Mouse (Mus musculus): ENCODE data around the gene Vwa5b1. TPM values are rescaled to one million over a fixed set of nuclear protein-coding genes. Genes with fewer than 3 reads are reported as not detected.

The Vwa5b1 gene
- total RNA-seq (2014; rRNA removed) (8.0 and 9.0 TPM in 2 replicates), polyA plus RNA-seq (2015; fragmentation: Nextera tagmentation; extraction: Ambion mirVana) (2.3 and 2.7 TPM in 2 replicates)

DNA sequence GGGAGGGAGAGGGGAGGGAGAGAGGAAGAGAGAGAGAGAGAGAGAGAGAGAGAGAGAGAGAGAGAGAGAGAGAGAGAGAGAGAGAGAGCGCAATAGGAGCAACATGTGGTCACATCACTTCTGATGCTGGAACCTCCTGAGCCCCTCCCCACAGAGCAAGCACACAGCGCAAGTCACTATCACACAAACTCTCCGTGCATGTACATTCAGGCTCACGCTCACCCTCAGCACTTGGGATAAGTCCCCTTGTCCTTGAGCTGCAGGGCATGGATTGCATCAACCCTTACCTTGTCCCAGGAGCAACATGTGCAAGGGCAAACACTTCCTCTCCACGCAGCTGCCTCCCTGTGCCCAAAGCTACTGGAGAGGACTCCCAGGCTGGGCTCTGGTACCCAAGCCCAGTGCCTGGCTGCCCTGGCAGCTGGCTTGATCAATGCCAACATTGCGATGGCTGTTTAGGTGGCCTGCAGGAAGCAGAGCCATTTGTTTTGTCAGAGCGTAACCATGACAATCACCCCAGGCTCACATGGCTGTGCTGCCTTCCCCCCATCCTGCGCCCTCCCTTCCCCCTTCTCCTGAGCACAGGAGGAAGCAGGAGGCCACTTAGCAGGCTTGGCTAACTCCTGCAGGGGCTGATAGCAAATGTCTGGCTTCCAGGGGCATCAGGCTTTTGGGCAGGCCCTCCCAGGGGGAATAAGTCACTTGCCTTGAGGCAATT lies at the start of gene Vwa5b1:
Gene Vwa5b1, minus strand, starts transcription at position 457 of the 718 bp plus-strand sequence.
- H3K27ac ChIP-seq, result peak within 1 kb of the TSS; percentile 55; the same call in 1 of the 2 replicates
- H3K4me2 ChIP-seq (ENCODE audit: low read depth, low read length), result peak within 1 kb of the TSS; percentile 34
- H3K27me3 ChIP-seq (ENCODE audit: insufficient read depth, low read length), result no peaks in the 10 kb centered on the region
- 20% methylated on average over 7 of the region's 8 CpGs for WGBS
- H3K9ac ChIP-seq (replicated peaks; ENCODE audit: low read length), result no peak within 1 kb of the TSS
- no peak for TF ChIP-seq CTCF (IDR thresholded peaks at IDR 0.05; ENCODE audit: low read depth)
- no peak within 1 kb of the TSS; the same call in 1 of the 2 replicates for H3K4me3 ChIP-seq (ENCODE audit: low read length)
- H3K4me1 ChIP-seq (ENCODE audit: insufficient read depth, low read length), result peaks cover 11% of the 10 kb centered on the region
- DNase-seq (ENCODE audit: low spot score) (peak; percentile 82), ATAC-seq (peak; percentile 91)
- no peaks in the 10 kb centered on the region for H3K9me3 ChIP-seq (ENCODE audit: low read length)
- H3K36me3 ChIP-seq (ENCODE audit: insufficient read depth, low read length), result no peaks in the 10 kb centered on the region

DNA sequence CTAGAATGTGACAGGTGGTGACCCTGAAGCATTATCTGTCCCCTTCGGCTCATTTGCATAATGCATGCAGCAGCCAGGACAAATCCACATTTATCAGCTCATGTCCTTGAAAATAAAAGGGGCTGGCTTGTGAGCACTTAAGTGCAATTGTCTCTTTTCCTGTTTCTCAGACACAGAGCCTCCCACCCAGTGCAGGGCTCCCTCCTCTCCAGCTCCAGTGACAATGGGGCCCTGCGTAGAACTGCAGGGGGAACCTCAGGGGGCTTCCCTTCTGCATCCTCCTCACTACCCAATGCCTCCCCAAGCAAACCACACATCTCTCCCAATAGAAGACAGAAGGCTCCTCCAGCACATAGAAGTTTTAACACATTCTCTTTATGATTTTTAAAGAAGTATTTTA lies 47.1 kb upstream of the Vwa5b1 start:
- no peak for ATAC-seq
- peak; percentile 16 for DNase-seq (ENCODE audit: low spot score)
- H3K27ac ChIP-seq, result no peak overlapping the region
- WGBS, result 23% methylated on average over 2 of the region's 2 CpGs
- peaks cover 2% of the 10 kb centered on the region; the same call in 1 of the 2 replicates for H3K4me1 ChIP-seq (ENCODE audit: insufficient read depth, low read length)
- no peak for TF ChIP-seq CTCF (IDR thresholded peaks at IDR 0.05; ENCODE audit: low read depth)
- H3K4me3 ChIP-seq (ENCODE audit: low read length), result no peak overlapping the region
- no peaks in the 10 kb centered on the region for H3K36me3 ChIP-seq (ENCODE audit: insufficient read depth, low read length)
- no peaks in the 10 kb centered on the region for H3K9me3 ChIP-seq (ENCODE audit: low read length)
- no peak overlapping the region for H3K9ac ChIP-seq (replicated peaks; ENCODE audit: low read length)
- no peaks in the 10 kb centered on the region for H3K27me3 ChIP-seq (ENCODE audit: insufficient read depth, low read length)
- H3K4me2 ChIP-seq (ENCODE audit: low read depth, low read length), result no peak overlapping the region

DNA sequence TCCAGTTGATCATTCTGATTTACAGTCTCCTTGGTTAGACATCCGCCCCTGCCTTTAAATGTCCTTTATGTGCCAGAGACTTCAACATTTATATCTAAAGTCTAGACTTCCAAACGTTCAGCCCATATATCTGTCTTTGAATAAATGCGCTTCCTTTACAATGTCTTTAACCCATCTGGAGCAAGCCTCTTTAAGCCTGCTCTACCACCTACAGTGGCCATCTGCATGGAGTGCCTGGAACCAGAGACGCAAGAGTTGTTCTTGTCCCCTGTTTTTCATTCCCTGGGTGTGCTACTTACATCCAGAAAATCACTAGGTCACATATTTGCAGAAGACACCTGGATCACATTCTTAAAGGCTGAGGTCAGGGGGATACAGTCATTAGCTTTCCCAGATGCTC lies 44.4 kb upstream of the Vwa5b1 start:
- ATAC-seq, result no peak
- no peak overlapping the region for H3K9ac ChIP-seq (replicated peaks; ENCODE audit: low read length)
- TF ChIP-seq CTCF (IDR thresholded peaks at IDR 0.05; ENCODE audit: low read depth), result no peak
- DNase-seq (ENCODE audit: low spot score), result no peak
- H3K4me1 ChIP-seq (ENCODE audit: insufficient read depth, low read length), result peaks cover 6% of the 10 kb centered on the region; the same call in 1 of the 2 replicates
- H3K9me3 ChIP-seq (ENCODE audit: low read length), result no peaks in the 10 kb centered on the region
- H3K27ac ChIP-seq, result no peak overlapping the region
- WGBS, result 74% methylated on average over 4 of the region's 4 CpGs
- no peak overlapping the region for H3K4me3 ChIP-seq (ENCODE audit: low read length)
- no peaks in the 10 kb centered on the region for H3K36me3 ChIP-seq (ENCODE audit: insufficient read depth, low read length)
- H3K4me2 ChIP-seq (ENCODE audit: low read depth, low read length), result no peak overlapping the region
- no peaks in the 10 kb centered on the region for H3K27me3 ChIP-seq (ENCODE audit: insufficient read depth, low read length)

DNA sequence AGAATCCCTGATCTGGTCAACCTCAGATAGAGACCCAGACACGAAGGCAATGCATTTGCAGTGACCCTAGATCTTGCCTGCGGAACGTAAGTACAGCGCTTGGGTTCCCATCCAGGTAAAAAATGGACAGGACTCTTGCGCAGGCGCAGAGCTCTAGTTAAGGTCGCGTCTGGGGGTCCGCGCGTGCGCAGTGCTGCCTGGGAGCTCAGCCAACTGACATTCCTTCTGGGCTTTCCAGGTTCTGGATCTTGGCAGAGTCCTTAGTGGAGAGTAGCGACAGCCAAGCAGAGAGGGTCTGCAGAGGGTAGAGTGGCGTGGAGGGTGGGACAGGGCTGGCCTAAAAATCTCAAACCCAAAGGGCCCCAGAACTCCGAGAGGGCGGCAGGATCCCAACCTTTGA lies 41.9 kb upstream of the Vwa5b1 start:
- Histone ChIP-seq H3K27ac (no peak overlapping the region), H3K9ac (replicated peaks; ENCODE audit: low read length) (no peak overlapping the region; the same call in 1 of the 2 replicates)

DNA sequence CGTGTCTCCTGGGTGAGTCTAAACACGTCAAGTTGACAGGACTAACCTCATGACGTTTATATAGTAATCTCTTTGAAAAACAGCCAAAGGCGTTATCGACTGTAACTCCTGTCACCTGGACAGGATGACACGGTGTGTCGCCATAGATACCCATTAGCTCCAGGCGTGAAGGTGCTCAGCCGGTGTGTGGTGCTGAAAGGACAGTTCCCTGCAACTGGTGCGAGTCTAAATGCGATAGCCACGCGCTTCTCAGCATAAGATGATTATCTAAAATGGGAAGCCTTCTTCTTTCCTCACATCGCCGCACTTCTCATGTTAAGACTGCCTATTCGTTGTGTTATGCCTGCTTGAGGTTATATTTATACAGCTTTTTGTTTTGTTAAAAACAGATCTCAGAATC lies 40.8 kb upstream of the Vwa5b1 start:
- WGBS, result 15% methylated on average over 16 of the region's 16 CpGs
- DNase-seq (ENCODE audit: low spot score), result no peak
- TF ChIP-seq CTCF (IDR thresholded peaks at IDR 0.05; ENCODE audit: low read depth), result no peak

More for the DNA sequence above, 41.9 kb upstream of the Vwa5b1 start:
- DNase-seq (ENCODE audit: low spot score) (peak; percentile 93), ATAC-seq (peak; percentile 68)
- WGBS, result 16% methylated on average over 16 of the region's 16 CpGs
- Histone ChIP-seq H3K4me2 (ENCODE audit: low read depth, low read length) (peak overlapping the region; percentile 53), H3K36me3 (ENCODE audit: insufficient read depth, low read length) (no peaks in the 10 kb centered on the region), H3K9me3 (ENCODE audit: low read length) (no peaks in the 10 kb centered on the region), H3K27me3 (ENCODE audit: insufficient read depth, low read length) (no peaks in the 10 kb centered on the region), H3K4me1 (ENCODE audit: insufficient read depth, low read length) (peaks cover 6% of the 10 kb centered on the region; the same call in 1 of the 2 replicates), H3K4me3 (ENCODE audit: low read length) (peak overlapping the region; percentile 19)
- TF ChIP-seq CTCF (IDR thresholded peaks at IDR 0.05; ENCODE audit: low read depth), result no peak

DNA sequence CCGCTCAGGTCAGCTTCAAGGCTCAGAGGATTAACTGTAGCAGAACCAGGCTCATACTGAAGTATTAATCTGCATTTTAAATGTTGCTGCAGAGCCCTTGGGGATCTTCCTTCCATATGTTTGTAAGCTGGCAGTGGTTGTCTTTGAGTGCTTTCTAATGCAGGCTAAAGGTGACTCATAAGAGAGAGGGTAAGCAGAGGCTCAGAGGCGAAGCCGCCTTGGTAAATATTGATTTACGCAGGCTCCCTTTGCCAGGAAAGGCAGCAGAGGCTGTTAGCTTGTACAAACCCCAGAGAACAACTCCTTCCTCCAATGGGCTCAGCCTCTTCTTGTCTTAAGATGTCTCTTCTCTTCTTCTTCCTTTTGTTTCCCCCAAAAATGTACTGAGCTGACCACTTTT lies 36.5 kb upstream of the Vwa5b1 start:
- DNase-seq (ENCODE audit: low spot score), result no peak
- 58% methylated on average over 4 of the region's 4 CpGs for WGBS

More for the DNA sequence above, 40.8 kb upstream of the Vwa5b1 start:
- Histone ChIP-seq H3K4me2 (ENCODE audit: low read depth, low read length) (no peak overlapping the region), H3K4me1 (ENCODE audit: insufficient read depth, low read length) (peaks cover 6% of the 10 kb centered on the region; the same call in 1 of the 2 replicates), H3K36me3 (ENCODE audit: insufficient read depth, low read length) (no peaks in the 10 kb centered on the region), H3K9me3 (ENCODE audit: low read length) (no peaks in the 10 kb centered on the region), H3K4me3 (ENCODE audit: low read length) (no peak overlapping the region), H3K9ac (replicated peaks; ENCODE audit: low read length) (no peak overlapping the region), H3K27me3 (ENCODE audit: insufficient read depth, low read length) (no peaks in the 10 kb centered on the region), H3K27ac (no peak overlapping the region)
- ATAC-seq, result no peak

More for the DNA sequence above, 36.5 kb upstream of the Vwa5b1 start:
- no peak for TF ChIP-seq CTCF (IDR thresholded peaks at IDR 0.05; ENCODE audit: low read depth)
- no peak overlapping the region for H3K4me3 ChIP-seq (ENCODE audit: low read length)
- no peaks in the 10 kb centered on the region for H3K27me3 ChIP-seq (ENCODE audit: insufficient read depth, low read length)
- H3K36me3 ChIP-seq (ENCODE audit: insufficient read depth, low read length), result no peaks in the 10 kb centered on the region
- H3K4me2 ChIP-seq (ENCODE audit: low read depth, low read length), result no peak overlapping the region
- no peak for ATAC-seq
- H3K9me3 ChIP-seq (ENCODE audit: low read length), result no peaks in the 10 kb centered on the region
- no peak overlapping the region for H3K9ac ChIP-seq (replicated peaks; ENCODE audit: low read length)
- H3K27ac ChIP-seq, result no peak overlapping the region
- H3K4me1 ChIP-seq (ENCODE audit: insufficient read depth, low read length), result no peaks in the 10 kb centered on the region
